Mouse (Mus musculus) erythroblast, embryonic 14.5 days (primary cell): ENCODE results near the gene Gm19935. TPM values are rescaled to one million over a fixed set of nuclear protein-coding genes. Genes with fewer than 3 reads are reported as not detected.

Source experiments
- H3K27me3 ChIP-seq: 2 replicates; pipeline ENCODE4 v1.6.1; 2012; ENCODE audit warnings: inconsistent platforms; ENCODE audit not compliant: control insufficient read depth
- H3K36me3 ChIP-seq: 2 replicates; pipeline ENCODE4 v1.6.1; 2012; ENCODE audit warnings: mild to moderate bottlenecking, inconsistent platforms; ENCODE audit not compliant: control insufficient read depth
- H3K4me1 ChIP-seq: 2 replicates; pipeline ENCODE4 v1.6.1; 2012; ENCODE audit warnings: inconsistent platforms; ENCODE audit not compliant: control insufficient read depth
- H3K4me3 ChIP-seq: replicated peaks from 2 replicates; pipeline ENCODE3; 2012; ENCODE audit warnings: moderate library complexity, mild to moderate bottlenecking, inconsistent platforms
- H3K9me3 ChIP-seq: 2 replicates; pipeline ENCODE4 v1.6.1; 2012; ENCODE audit warnings: low read length, inconsistent platforms, mixed read lengths; ENCODE audit not compliant: control insufficient read depth
- GATA1 ChIP-seq: IDR thresholded peaks from 2 replicates; pipeline ENCODE4 v1.6.1; 2012; ENCODE audit warnings: low read length, inconsistent platforms, mixed read lengths
- TAL1 ChIP-seq: IDR thresholded peaks from 3 replicates; pipeline ENCODE4 v1.6.1; 2012; ENCODE audit warnings: low read length, inconsistent platforms, mixed read lengths
- polyA plus RNA-seq: library from polyadenylated mRNA; stranded (reverse); fragments of >175 nt; gene quantifications from 2 replicates; pipeline ENCODE4 v1.2.3, GENCODE M21; 2012

The Gm19935 gene
- polyA plus RNA-seq, 1 experiment: not detected

DNA sequence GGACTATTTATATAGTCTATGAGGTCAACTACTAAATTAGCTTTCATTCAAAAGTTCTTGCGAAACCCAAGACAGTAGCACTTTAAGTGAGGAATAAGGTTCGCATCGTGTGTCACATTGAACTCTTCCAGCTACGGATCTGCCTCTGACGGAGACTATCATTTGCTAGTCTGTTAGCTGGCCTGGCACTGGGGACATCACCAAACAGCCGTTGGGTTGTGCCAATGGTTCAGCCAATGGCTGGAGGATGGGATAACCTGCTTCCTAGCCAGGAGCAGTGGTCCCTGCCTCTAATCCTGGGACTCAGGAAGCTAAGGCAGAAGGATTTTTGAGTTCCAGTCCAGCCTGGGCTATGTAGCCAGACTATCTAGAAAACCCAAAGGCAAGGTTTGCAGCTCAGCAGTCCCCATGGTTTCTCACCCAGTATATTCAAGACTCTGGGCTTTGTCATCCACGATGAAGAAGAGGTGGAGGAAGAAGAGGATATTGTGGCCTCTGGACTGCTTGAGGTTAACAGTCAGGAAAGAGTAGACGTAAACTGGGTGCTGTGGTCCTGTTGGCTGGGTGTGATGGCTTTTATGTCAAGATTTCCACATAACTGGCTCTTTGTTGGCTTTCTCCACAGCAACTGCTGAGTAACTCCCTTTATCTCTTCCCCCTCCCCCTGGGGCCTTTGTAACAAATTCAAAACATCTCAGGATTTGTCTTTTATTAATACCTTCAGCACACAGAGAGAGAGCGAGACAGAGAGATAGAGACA, 2.5 kb upstream of the Gm19935 start:
- TF ChIP-seq TAL1 (no peak), GATA1 (no peak)
- Histone ChIP-seq H3K27me3 (no peaks in the 10 kb centered on the region), H3K4me1 (peaks cover 2% of the 10 kb centered on the region; the same call in 1 of the 2 replicates), H3K9me3 (no peaks in the 10 kb centered on the region), H3K4me3 (no peak overlapping the region), H3K36me3 (no peaks in the 10 kb centered on the region)

DNA sequence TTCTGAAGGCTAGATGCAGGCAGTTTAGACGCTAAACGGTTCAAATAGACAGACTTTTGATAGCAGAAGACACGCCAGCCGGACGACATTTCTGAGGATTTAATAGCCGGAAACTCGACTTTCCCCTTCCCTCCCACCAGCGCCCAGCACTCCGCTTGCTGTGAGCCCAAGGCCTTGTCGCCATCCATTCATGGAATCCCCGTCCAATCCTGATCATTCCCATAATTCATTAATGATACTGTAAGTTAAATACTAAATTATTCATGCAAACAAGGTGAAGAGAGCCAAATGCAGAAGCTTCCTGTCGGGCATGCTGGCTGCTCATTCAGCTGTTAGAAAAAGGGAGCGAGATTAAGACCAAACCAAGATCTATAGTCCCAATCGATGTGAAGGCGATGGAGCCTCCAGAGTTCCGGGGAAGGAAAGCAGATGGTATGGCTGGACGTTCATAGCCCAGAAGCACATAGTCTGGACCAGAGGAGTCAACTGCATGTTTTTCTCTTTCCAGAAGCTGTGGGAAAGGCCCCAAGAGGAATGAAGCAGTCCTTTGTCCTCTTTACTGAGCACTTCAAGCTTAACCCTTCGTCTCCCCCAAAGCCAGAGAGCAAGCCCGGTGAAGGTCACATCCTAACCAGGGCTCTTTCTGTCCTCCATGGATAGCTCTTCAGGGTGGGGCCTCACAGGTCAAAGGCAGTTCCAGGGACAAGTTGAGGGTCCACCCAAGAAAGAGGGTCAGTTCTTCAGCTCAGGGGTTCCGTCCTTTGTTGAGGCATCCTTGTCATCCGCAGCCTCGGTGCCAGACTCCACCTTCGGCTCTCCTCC, 921 bp downstream of the Gm19935 start:
- Histone ChIP-seq H3K4me3 (no peak overlapping the region), H3K4me1 (no peaks in the 10 kb centered on the region), H3K9me3 (no peaks in the 10 kb centered on the region), H3K27me3 (no peaks in the 10 kb centered on the region), H3K36me3 (no peaks in the 10 kb centered on the region)
- TF ChIP-seq TAL1 (no peak), GATA1 (no peak)

DNA sequence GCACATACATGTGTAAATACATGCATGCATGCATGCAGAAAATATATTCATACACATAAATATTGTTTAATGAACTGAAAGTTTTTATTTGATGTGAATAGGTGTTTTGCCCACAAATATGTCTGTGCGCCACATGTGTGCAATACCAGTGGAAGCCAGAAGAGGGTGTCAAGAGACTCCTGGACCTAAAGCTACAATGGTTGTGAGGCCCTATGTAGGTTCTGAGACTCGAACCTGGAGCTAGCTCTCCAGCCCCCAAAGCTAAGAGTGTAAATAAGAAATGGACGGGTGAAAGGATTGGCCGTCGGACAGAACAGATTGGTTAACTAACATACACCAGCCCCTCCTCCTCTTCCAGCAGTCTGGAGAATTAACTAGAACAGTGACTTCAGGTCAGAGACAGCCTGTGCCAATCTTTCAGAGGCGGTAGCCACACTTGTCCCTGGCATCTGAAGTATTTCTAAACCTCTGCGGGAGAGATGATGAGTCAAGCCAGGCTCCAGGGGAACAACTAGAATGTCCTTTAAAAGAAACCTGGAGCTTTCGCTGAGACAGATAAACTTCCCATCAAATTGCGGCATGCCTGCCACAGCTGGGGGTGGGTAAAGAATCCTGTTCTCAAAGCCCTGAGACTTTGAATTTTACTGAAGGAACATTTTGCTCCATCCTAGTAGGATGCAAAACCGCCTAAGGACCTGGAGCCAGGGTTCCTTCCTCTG, 3.4 kb downstream of the Gm19935 start:
- H3K9me3 ChIP-seq: no peaks in the 10 kb centered on the region
- TF ChIP-seq TAL1: no peak
- TF ChIP-seq GATA1: no peak
- no peaks in the 10 kb centered on the region for H3K4me1 ChIP-seq
- H3K4me3 ChIP-seq: no peak overlapping the region
- H3K36me3 ChIP-seq: no peaks in the 10 kb centered on the region
- no peaks in the 10 kb centered on the region for H3K27me3 ChIP-seq

DNA sequence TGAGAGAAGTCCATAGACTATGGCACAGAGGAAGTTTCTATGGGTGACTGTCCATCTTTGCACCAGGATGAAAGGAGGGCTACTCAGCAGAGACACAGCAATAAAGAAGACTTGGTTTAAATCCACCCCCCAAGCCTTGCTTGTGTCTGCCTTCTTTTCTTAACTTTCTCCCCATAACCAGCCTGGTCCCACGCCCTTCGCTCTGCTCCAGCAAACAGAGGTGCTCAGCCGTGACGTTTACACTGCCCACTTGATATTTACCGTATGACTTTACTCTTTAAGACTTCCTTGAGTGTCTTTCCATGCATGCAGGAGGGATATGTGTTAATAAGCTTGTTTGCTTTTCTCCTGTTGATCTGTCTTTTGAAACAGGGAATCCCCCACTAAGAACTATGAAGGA, 17.7 kb downstream of the Gm19935 start:
- TF ChIP-seq TAL1: no peak
- no peak for TF ChIP-seq GATA1
- H3K9me3 ChIP-seq: peaks cover 3% of the 10 kb centered on the region; the same call in 1 of the 2 replicates
- H3K36me3 ChIP-seq: no peaks in the 10 kb centered on the region
- H3K4me1 ChIP-seq: no peaks in the 10 kb centered on the region
- H3K4me3 ChIP-seq: no peak overlapping the region
- no peaks in the 10 kb centered on the region for H3K27me3 ChIP-seq

DNA sequence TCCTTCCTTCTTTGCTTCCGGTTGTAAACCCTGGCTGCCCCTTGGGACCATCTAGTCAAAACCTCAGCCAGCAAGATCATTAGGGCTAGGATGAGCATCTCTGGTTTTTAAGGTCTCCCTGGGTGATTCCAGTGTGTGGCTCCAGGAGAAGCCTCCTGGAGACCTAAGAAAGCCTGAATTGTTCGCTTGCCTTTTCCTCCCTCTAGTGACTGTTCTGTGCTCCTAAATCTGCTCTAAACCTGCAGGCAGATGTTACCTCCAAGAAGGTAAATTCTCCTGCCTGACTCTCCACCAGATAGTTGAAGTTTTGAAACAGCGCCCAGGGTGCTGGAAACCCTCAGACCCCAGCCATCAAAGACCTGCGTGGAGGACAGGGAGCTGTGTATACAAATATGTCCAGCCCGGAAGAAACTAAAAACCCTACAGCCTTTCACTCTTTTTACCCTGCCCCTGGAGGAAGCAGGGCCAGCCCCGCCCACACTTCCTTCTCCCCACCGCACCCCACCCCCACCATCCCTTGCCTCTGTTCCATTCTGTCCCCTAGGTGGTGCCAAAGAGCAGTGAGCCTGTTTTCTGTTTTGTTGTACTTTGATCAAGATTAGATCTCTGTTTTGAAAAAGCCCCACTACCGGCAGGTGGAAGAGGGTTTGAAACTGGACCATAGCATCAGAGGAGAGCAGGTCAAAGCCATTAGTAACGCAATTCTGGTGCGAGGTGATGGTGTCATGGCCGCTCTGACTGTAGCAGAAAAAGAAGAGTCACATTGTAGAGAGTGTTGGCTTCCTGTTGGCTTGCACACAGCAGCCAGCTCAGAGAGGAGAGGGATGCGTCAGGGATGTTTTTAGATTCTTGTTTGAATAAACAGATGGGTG, 22.0 kb downstream of the Gm19935 start:
- H3K9me3 ChIP-seq: no peaks in the 10 kb centered on the region
- H3K27me3 ChIP-seq: no peaks in the 10 kb centered on the region
- H3K4me1 ChIP-seq: no peaks in the 10 kb centered on the region
- H3K4me3 ChIP-seq: no peak overlapping the region
- no peaks in the 10 kb centered on the region for H3K36me3 ChIP-seq
- TF ChIP-seq GATA1: no peak
- no peak for TF ChIP-seq TAL1

DNA sequence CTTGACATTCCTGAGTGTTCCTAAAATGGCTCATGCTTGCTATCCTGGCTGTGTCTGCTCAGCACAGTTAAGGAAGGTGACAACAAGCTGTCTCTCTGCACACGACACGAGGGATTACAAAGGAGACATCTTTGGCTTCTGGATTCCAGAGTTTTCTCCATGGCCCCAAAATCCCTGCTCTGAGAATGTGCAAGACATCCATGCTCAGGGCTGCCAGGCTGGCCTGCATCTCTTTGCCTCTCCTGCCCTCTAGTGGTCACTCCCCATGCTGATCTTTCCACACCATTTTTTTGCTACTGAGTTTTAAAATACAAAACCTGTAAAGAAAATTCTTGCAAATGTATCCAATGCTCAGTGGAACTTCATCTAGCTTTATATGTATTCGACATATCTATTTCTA, 23.5 kb downstream of the Gm19935 start:
- TF ChIP-seq GATA1 (no peak), TAL1 (no peak)
- Histone ChIP-seq H3K9me3 (no peaks in the 10 kb centered on the region), H3K4me1 (no peaks in the 10 kb centered on the region)

DNA sequence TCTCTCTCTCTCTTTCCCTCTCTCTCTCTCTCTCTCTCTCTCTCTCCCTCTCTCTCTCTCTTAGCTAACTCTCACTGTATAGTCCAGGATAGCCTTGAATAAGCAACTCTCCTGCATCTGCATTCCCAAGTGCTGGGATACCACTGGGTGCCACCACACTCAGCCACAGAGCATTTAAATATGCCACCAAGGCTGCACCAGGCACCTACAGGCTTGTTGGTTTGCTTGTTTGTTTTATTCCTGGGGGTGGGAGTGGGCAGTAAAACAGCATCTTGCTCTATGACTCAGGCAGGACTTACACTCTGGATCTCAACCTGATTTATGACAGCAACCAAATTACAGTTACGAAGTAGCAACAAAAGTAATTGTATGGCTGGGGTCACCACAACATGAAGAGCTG, 25.6 kb downstream of the Gm19935 start:
- no peak overlapping the region for H3K4me3 ChIP-seq
- TF ChIP-seq GATA1 (no peak), TAL1 (no peak)

More for the DNA sequence above, 23.5 kb downstream of the Gm19935 start:
- Histone ChIP-seq H3K36me3 (no peaks in the 10 kb centered on the region), H3K4me3 (no peak overlapping the region), H3K27me3 (no peaks in the 10 kb centered on the region)

DNA sequence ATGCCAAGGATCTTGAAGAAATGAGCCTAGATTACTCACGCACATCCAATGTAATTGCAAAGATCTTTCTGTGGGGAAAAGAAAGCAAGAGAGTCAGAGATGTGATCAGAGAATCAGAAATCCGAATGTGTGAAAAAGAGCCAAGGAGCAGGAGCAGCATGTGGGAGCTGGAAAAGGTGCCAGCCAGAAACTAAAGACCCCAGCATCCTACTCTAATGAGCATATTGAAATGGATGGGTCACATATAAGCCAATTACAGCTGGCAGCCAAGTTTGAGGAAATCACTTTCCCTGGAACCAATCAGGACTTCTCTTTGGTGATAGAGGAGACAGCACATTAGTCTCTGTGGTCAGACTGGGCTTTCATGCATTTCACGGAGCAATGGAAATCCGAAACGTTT, 47.4 kb downstream of the Gm19935 start:
- no peaks in the 10 kb centered on the region for H3K27me3 ChIP-seq
- peaks cover 6% of the 10 kb centered on the region for H3K9me3 ChIP-seq
- no peaks in the 10 kb centered on the region for H3K36me3 ChIP-seq
- TF ChIP-seq TAL1: no peak
- TF ChIP-seq GATA1: no peak
- H3K4me1 ChIP-seq: no peaks in the 10 kb centered on the region
- H3K4me3 ChIP-seq: no peak overlapping the region

More for the DNA sequence above, 25.6 kb downstream of the Gm19935 start:
- H3K4me1 ChIP-seq: no peaks in the 10 kb centered on the region
- H3K9me3 ChIP-seq: no peaks in the 10 kb centered on the region
- no peaks in the 10 kb centered on the region for H3K27me3 ChIP-seq
- H3K36me3 ChIP-seq: no peaks in the 10 kb centered on the region

Other genes with a start within 250 kb of the Gm19935 start
- 0.03 and 0.08 TPM in 2 replicates for gene Chd9, start 11.0 kb upstream of the Gm19935 start, polyA plus RNA-seq